Mouse (Mus musculus) frontal cortex, postnatal 10 days (tissue): ENCODE results near the gene Psmd11.
A peak's percentile ranks its signal among the peaks of the same experiment; 100 is the strongest.
"Not testable (repeated sequence)": the region's sequence is repeated elsewhere in the genome, so short reads cannot be mapped to it uniquely, and the experiment has no call there.

ENCODE experiments used
- DNase-seq, 2 experiments: peaks; one replicate each; pipeline ENCODE4 v3.0.0; 2022; ENCODE audit warnings: low spot score in 2 of 2, mixed read lengths in 1 of 2

The Psmd11 gene

GRCm38 (mm10) chr11:80428381-80429008, at the start of gene Psmd11:
Psmd11 (plus strand) TSS chr11:80428615.
- DNase-seq, result peak; percentile 95 to 96

- not testable (repeated sequence) for DNase-seq
Observed at GRCm38 (mm10) chr11:80379184-80379583, 49.2 kb upstream of the Psmd11 start.

DNA sequence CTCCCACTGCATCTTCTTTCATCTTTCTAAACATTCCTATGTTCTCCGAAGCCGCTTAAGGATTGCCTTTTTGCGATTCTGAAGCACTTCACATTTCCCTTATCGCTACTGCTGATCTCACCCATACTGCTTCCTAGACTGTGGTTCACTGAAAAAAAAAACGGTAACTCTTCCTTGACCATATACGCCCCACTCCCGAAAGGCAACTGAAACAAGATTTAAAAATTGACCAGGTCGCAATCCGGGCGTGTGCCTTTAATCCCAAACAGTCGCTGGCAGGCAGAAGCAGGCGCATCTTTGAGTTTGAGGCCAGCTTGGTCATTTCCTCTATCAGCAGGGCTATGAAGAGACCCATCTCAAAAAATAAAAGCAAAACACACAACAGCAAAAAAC, 45.8 kb upstream of the Psmd11 start:
- peak in 1 of 2 experiments; percentile 23 for DNase-seq

DNA sequence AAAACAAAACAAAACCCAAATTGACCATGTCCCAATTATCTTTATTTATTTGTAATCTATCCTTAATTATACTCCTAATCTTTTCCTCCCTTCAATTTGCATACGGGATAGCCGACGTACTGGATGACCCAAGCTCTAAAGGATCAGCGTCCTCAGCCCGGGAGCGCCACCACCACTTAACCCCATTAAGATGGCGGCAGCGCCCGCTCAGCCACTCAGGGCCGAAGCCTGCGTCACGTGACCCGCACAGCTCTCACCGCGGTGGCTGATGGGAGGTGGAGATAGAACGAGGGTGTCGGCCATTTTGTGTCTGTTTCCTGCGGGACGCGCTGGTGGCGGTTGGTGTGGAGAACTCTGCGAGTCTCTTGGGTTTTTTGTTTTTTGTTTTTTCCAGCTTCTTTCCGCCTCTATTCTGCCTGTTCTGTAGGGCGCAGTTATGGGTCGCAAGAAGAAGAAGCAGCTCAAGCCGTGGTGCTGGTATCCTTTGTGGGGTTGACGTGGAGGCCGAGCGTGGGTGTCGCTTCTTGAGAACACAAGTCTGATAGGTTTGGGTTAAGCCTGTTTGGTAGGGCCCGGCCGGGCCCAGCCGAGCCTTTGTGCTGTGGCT, 45.3 kb upstream of the Psmd11 start, which contains the start of gene Zfp207:
Zfp207 (plus strand) TSS at position 261 of the 607 bp plus-strand sequence.
- DNase-seq, result peak; percentile 94 to 98

DNA sequence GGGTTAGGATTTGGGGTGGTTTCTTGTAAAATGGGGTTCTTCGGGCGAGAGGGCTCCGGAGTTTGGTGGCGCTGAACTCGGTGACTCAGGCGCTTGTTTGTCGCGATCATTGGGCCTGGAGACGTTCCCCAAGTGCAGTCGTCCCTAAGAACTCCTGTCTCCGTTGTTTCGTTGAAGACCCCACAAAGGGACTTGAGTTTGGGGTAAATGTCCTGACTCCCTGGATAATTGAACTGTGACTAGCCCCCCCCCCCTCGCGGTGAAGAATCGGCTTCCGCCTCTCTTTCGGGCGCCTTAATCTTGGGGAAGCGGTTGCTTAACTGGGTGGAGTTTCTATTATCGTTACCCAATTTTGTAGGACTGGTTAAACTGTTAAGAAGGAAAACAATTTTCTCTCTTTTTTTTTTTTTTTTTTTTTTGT, 44.8 kb upstream of the Psmd11 start:
- no peak for DNase-seq

- DNase-seq, result no peak
Observed at GRCm38 (mm10) chr11:80384461-80384860, 44.0 kb upstream of the Psmd11 start.

GRCm38 (mm10) chr11:80385055-80385454, 43.4 kb upstream of the Psmd11 start:
- DNase-seq, result no peak

DNA sequence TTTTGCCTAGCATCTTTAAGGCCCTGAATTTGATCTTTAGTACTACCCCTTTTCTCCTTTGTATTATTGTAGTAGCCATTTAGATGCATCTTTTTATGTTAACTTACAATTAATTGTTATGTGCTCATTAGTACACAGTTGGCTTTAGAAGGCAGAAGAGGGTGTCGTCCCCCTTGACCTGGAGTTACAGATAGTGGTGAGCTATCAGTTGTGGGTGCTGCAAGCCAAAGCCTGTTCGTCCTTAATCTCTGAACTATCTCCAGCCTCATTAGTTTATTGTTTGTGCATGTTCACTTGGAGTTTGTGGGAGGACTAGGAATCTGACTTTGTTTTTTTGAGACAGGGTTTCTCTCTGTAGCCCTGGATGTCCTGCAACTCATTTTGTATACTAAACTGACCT, 41.6 kb upstream of the Psmd11 start:
- DNase-seq, result no peak

DNA sequence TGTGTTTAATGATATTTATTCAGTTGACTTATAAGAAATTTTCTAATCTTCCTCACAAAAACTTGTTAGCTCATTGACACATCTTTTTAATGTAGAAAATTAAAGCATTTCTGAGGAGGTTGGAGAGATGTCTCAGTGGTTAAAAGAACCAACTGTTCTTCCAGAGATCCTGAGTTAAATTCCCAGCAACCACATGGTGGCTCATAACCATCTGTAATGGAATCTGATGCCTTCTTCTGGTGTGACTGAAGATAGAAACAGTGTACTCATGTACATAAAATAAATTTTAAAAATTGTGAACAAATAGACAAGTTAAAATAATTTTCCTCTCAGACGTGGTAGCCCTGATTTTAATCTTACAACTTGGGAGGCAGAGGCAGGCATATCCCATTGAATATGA, 38.5 kb upstream of the Psmd11 start:
- no peak for DNase-seq

GRCm38 (mm10) chr11:80391407-80392120, 36.9 kb upstream of the Psmd11 start:
- no peak for DNase-seq

DNA sequence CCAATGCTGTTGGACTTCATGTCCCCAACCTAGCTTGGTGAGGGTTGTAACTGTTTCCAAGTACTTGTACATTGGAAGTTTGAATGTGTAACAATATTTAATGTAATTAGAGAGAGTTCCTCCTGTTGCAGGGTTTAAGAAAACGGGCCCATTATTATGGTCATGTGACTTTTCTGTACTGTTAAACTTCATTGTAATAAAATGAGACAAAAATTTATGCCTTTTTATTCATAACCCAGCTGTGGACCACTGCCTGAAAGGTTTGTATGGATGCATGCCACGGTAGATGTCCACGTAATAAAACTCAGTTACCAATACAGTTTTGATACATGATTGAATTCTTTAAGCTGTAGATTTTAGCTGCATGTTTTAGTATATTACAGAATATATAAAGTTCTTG, 32.5 kb upstream of the Psmd11 start:
- no peak for DNase-seq

DNA sequence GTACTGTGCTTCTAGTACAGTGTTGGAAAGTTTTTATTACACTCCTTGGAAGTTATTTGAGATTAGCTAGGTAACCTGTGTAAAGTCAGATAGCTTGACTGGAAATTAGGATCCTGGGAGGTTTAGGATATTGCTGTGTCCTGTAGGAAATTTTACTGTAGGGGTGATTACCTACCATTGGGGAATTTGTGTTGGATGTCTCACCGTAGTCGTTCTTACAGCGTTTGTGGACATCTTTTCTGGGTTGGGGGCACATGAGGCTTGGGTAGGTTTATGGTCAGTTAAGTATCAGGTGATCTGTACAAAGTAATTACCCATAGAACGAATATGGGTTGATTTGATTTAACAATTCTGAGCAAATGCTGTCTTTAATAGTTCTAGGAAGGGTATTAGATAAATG, 31.8 kb upstream of the Psmd11 start:
- DNase-seq, result no peak

DNA sequence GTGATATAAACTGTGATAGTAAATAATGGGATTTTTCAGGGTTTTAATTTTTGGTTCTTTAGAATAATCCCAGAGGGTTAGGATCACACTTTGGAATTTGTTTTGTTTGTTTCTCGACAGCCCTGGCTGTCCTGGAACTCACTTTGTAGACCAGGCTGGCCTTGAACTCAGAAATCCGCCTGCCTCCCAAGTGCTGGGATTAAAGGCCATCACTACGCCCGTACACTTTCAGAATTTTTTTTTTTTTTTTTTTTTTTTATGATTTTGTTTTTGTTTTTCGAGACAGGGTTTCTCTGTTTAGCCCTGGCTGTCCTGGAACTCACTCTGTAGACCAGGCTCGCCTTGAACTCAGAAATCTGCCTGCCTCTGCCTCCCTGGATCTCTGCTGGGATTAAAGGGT, 20.5 kb upstream of the Psmd11 start:
- DNase-seq, result not testable (repeated sequence)

GRCm38 (mm10) chr11:80410377-80410776, 18.0 kb upstream of the Psmd11 start:
- DNase-seq, result no peak

- DNase-seq, result no peak
Observed at GRCm38 (mm10) chr11:80417085-80417484, 11.3 kb upstream of the Psmd11 start.

GRCm38 (mm10) chr11:80419743-80420142, 8.7 kb upstream of the Psmd11 start:
- no peak for DNase-seq

GRCm38 (mm10) chr11:80420202-80420984, 8.0 kb upstream of the Psmd11 start:
- DNase-seq, result no peak

GRCm38 (mm10) chr11:80421421-80422047, 6.9 kb upstream of the Psmd11 start:
- DNase-seq, result no peak

DNA sequence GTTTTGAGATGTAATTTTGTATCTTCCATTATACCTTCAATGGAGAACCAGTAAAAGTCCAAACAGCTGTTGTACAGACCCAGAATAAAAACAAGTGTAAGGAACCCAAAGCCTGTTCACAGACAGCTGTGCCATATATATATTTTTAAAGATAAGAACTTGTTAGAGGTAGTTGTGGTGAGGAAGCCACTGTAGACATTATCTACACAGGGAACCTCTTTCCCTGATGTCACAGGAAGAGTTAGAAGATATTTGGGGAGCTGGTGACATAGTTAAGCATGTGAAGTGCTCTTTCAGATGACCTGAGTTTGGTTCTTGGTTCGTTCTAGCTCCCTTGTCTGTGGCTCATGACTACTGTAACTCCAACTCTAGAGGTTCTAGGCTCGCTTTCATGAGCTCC, 3.7 kb upstream of the Psmd11 start:
- DNase-seq, result no peak

GRCm38 (mm10) chr11:80425247-80425778, 3.1 kb upstream of the Psmd11 start:
- DNase-seq, result no peak
